Mouse (Mus musculus) testis, adult 2 months (tissue): ENCODE measurements at regions not wholly inside any gene's neighbourhood (a gene's known extent, or its start where the extent isn't known, plus 50 kb on each side); places are given as distances from the start of the nearest gene placed in this dataset.

ENCODE experiments used
- H3K27ac ChIP-seq: fragments of 200-500 bp; 2 replicates; pipeline ENCODE4 v1.5.1; 2012; ENCODE audit warnings: low read depth, low read length; ENCODE audit not compliant: control insufficient read depth, insufficient read depth
- H3K27me3 ChIP-seq: fragments of 200-500 bp; 2 replicates; pipeline ENCODE4 v1.6.1; 2012; ENCODE audit warnings: mild to moderate bottlenecking, low read length, moderate library complexity; ENCODE audit not compliant: control insufficient read depth, insufficient read depth
- H3K36me3 ChIP-seq: fragments of 200-500 bp; 2 replicates; pipeline ENCODE4 v1.6.1; 2012; ENCODE audit warnings: mild to moderate bottlenecking, low read length; ENCODE audit not compliant: control insufficient read depth, insufficient read depth
- H3K4me1 ChIP-seq: fragments of 200-500 bp; 2 replicates; pipeline ENCODE4 v1.6.1; 2012; ENCODE audit warnings: low read length; ENCODE audit not compliant: control insufficient read depth, insufficient read depth
- H3K4me3 ChIP-seq: fragments of 200-500 bp; 2 replicates; pipeline ENCODE4 v1.5.1; 2012; ENCODE audit warnings: low read depth, mild to moderate bottlenecking, low read length, moderate library complexity, mixed read lengths; ENCODE audit not compliant: control insufficient read depth
- CTCF ChIP-seq: fragments of 200-500 bp; IDR thresholded peaks from 2 replicates; pipeline ENCODE4 v1.5.1; 2012; ENCODE audit warnings: low read depth, mild to moderate bottlenecking, inconsistent platforms, low read length, moderate library complexity; ENCODE audit not compliant: control insufficient read depth, insufficient read depth, insufficient replicate concordance
- POLR2A ChIP-seq: fragments of 200-500 bp; IDR thresholded peaks from 2 replicates; pipeline ENCODE4 v1.6.1; 2012; ENCODE audit warnings: low read depth, mild to moderate bottlenecking, inconsistent platforms, low read length, moderate library complexity; ENCODE audit not compliant: control insufficient read depth

GRCm38 (mm10) chr13:115188066-115188465, 86.3 kb upstream of the Itga1 start:
- H3K4me1 ChIP-seq: no peaks in the 10 kb centered on the region
- TF ChIP-seq CTCF (no peak), POLR2A (no peak)
- H3K27ac ChIP-seq: no peak overlapping the region
- H3K36me3 ChIP-seq: no peaks in the 10 kb centered on the region
- H3K27me3 ChIP-seq: no peaks in the 10 kb centered on the region
- H3K4me3 ChIP-seq: no peak overlapping the region

DNA sequence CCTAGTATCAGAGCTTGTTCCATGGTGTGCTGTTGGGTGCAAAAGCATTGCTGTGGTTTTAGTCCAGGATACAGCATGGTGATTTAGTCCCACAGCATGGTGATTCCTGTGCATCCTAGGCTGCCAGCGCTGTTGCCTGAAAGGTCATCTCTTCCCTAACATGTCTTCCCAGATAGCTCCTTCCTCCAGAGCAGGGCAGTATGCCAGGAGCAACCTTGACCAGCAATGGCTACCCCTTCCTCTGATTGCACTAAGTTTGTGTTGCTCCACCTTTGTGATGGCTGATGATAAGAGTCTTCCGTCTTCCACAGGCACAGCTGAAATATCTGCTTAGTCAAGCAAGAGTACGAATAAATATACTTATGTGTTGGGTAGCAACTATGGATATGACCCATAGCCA, 85.6 kb upstream of the Itga1 start:
- H3K27me3 ChIP-seq: no peaks in the 10 kb centered on the region
- TF ChIP-seq CTCF (no peak), POLR2A (no peak)
- H3K4me1 ChIP-seq: no peaks in the 10 kb centered on the region
- H3K4me3 ChIP-seq: no peak overlapping the region
- no peaks in the 10 kb centered on the region for H3K36me3 ChIP-seq
- no peak overlapping the region for H3K27ac ChIP-seq

GRCm38 (mm10) chr13:115182211-115182870, 80.6 kb upstream of the Itga1 start:
- no peaks in the 10 kb centered on the region for H3K4me1 ChIP-seq
- no peak overlapping the region for H3K27ac ChIP-seq
- H3K27me3 ChIP-seq: no peaks in the 10 kb centered on the region
- H3K4me3 ChIP-seq: no peak overlapping the region
- no peaks in the 10 kb centered on the region for H3K36me3 ChIP-seq
- TF ChIP-seq POLR2A: no peak
- no peak for TF ChIP-seq CTCF

- no peaks in the 10 kb centered on the region for H3K4me1 ChIP-seq
- no peak overlapping the region for H3K4me3 ChIP-seq
- no peak overlapping the region for H3K27ac ChIP-seq
- H3K36me3 ChIP-seq: no peaks in the 10 kb centered on the region
- no peaks in the 10 kb centered on the region for H3K27me3 ChIP-seq
- no peak for TF ChIP-seq CTCF
- no peak for TF ChIP-seq POLR2A
These were observed 76.6 kb upstream of the Itga1 start for GRCm38 (mm10) chr13:115178175-115178917.

DNA sequence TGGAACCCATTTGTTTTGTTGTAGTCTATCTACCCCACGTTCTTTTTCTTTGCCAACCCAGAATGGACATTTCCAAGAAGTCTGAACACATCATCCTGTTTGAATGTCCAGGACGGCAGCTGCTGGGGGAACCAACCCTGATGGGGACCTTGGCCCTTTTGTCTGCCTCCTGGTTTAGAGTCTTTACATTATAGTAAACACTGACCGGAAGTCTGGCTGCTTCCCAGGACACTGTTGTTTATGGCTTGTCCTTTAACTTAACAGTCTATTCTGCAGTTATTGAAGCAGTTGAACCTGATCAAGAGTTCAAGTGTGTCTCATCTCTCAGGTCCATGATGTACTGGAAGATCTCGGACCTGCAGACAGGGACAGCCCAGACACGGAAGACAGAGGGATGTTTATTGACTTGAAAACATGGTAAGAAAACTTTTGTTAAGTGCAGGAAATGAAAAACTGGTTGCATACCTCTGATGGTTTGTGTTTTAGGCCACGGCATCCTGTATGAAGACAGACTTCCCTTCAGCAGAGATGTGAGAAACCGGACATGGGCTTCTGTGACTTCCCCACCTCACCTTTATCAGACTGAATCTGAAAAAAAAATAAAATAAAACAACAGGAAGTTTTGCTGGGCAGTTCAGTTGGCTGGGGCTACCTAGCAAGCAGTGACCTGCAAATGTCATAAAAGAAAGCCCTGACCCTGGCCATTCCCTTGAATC, 69.7 kb upstream of the Itga1 start:
- Histone ChIP-seq H3K4me1 (no peaks in the 10 kb centered on the region), H3K27me3 (no peaks in the 10 kb centered on the region), H3K36me3 (no peaks in the 10 kb centered on the region), H3K27ac (no peak overlapping the region), H3K4me3 (no peak overlapping the region)
- TF ChIP-seq POLR2A (no peak), CTCF (no peak)

DNA sequence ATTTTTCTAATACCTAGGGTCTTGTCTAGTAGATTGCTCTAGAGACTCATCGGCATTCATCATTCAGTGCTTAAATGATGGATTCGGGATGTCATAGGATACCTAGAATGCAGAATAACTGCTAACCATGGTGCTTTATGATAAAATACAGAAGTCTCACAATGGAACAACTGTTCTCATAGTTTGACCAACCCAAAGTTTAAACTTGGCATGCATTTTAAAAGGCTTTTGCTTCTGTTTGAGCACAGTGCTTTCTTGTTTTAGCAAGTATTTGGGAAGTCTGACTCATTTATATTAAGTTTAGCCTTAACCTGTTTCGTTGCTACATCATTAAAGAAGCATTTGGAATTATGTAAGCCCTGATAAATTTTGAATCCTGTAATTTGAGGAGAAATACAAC, 64.2 kb upstream of the Itga1 start:
- TF ChIP-seq CTCF (no peak), POLR2A (no peak)
- no peaks in the 10 kb centered on the region for H3K36me3 ChIP-seq
- H3K4me3 ChIP-seq: no peak overlapping the region
- no peaks in the 10 kb centered on the region for H3K4me1 ChIP-seq
- H3K27ac ChIP-seq: no peak overlapping the region
- no peaks in the 10 kb centered on the region for H3K27me3 ChIP-seq

GRCm38 (mm10) chr13:115162689-115163413, 61.1 kb upstream of the Itga1 start:
- TF ChIP-seq POLR2A (no peak), CTCF (no peak)

More at GRCm38 (mm10) chr13:115162689-115163413, 61.1 kb upstream of the Itga1 start:
- Histone ChIP-seq H3K27me3 (no peaks in the 10 kb centered on the region), H3K36me3 (no peaks in the 10 kb centered on the region), H3K4me3 (no peak overlapping the region), H3K27ac (no peak overlapping the region), H3K4me1 (no peaks in the 10 kb centered on the region)
